Mouse (Mus musculus) C2C12 (cell line): ENCODE data around the gene Atat1. TPM values are rescaled to one million over a fixed set of nuclear protein-coding genes. Genes with fewer than 3 reads are reported as not detected.
A peak's percentile ranks its signal among the peaks of the same experiment; 100 is the strongest.

Experiments
- H3K27me3 ChIP-seq: one replicate; pipeline ENCODE4 v1.6.1; 2011; ENCODE audit not compliant: control insufficient read depth, insufficient read depth, insufficient read length
- H3K36me3 ChIP-seq: one replicate; pipeline ENCODE4 v1.6.1; 2011; ENCODE audit not compliant: control insufficient read depth, insufficient read depth
- H3K4me3 ChIP-seq: one replicate; pipeline ENCODE4 v1.5.1; 2011; ENCODE audit warnings: mild to moderate bottlenecking, control low read depth; ENCODE audit not compliant: poor library complexity, insufficient read depth, severe bottlenecking
- H3K79me2 ChIP-seq: one replicate; pipeline ENCODE4 v1.6.1; 2011; ENCODE audit not compliant: control insufficient read depth, insufficient read depth
- H3K79me3 ChIP-seq: one replicate; pipeline ENCODE4 v1.6.1; 2011; ENCODE audit warnings: low read depth, control low read depth
- H3ac ChIP-seq: one replicate; pipeline ENCODE3; 2011; ENCODE audit warnings: low read depth; ENCODE audit not compliant: control insufficient read depth, insufficient read length
- CEBPB ChIP-seq: IDR thresholded peaks from one replicate; pipeline ENCODE4 v1.6.1; 2011; ENCODE audit warnings: low read depth, mild to moderate bottlenecking, control low read depth, moderate library complexity
- CTCF ChIP-seq: IDR thresholded peaks from one replicate; pipeline ENCODE4 v1.5.1; 2011; ENCODE audit not compliant: control insufficient read depth, insufficient read depth, insufficient read length
- FOSL1 ChIP-seq: IDR thresholded peaks from one replicate; pipeline ENCODE4 v1.8.0; 2011; ENCODE audit warnings: mild to moderate bottlenecking, low read length; ENCODE audit not compliant: poor library complexity, insufficient read depth, severe bottlenecking
- MAX ChIP-seq: IDR thresholded peaks from one replicate; pipeline ENCODE4 v1.6.1; 2011; ENCODE audit warnings: mild to moderate bottlenecking, control low read depth
- MYOD1 ChIP-seq: IDR thresholded peaks from one replicate; pipeline ENCODE4 v1.6.1; 2011; ENCODE audit warnings: low read depth; ENCODE audit not compliant: control insufficient read depth, insufficient read length
- MYOG ChIP-seq: IDR thresholded peaks from one replicate; pipeline ENCODE4 v1.6.1; 2011; ENCODE audit not compliant: control insufficient read depth, insufficient read length; ENCODE audit errors: extremely low read depth
- USF1 ChIP-seq: IDR thresholded peaks from one replicate; pipeline ENCODE4 v1.6.1; 2011; ENCODE audit warnings: low read depth, mild to moderate bottlenecking, control low read depth, moderate library complexity
- polyA plus RNA-seq: library from polyadenylated mRNA; unstranded; fragments of >200 nt; fragmentation: generic; extraction: Trizol; gene quantifications from one replicate; pipeline ENCODE4 v1.2.1, GENCODE M21; 2012; ENCODE audit warnings: missing spikeins

The Atat1 gene
- polyA plus RNA-seq, 1 experiment, result 13.1 TPM

- Histone ChIP-seq H3ac (no peak overlapping the region), H3K4me3 (peak overlapping the region; percentile 6), H3K36me3 (peaks cover 60% of the 10 kb centered on the region), H3K79me3 (peaks cover 43% of the 10 kb centered on the region), H3K79me2 (peaks cover 58% of the 10 kb centered on the region), H3K27me3 (no peaks in the 10 kb centered on the region)
- TF ChIP-seq USF1, result no peak
- no peak for TF ChIP-seq CTCF
- TF ChIP-seq FOSL1, result no peak
- no peak for TF ChIP-seq MYOD1
- no peak for TF ChIP-seq CEBPB
- TF ChIP-seq MAX, result no peak
- no peak for TF ChIP-seq MYOG
Observed at GRCm38 (mm10) chr17:35874721-35875120, 35.2 kb downstream of the Atat1 start.

DNA sequence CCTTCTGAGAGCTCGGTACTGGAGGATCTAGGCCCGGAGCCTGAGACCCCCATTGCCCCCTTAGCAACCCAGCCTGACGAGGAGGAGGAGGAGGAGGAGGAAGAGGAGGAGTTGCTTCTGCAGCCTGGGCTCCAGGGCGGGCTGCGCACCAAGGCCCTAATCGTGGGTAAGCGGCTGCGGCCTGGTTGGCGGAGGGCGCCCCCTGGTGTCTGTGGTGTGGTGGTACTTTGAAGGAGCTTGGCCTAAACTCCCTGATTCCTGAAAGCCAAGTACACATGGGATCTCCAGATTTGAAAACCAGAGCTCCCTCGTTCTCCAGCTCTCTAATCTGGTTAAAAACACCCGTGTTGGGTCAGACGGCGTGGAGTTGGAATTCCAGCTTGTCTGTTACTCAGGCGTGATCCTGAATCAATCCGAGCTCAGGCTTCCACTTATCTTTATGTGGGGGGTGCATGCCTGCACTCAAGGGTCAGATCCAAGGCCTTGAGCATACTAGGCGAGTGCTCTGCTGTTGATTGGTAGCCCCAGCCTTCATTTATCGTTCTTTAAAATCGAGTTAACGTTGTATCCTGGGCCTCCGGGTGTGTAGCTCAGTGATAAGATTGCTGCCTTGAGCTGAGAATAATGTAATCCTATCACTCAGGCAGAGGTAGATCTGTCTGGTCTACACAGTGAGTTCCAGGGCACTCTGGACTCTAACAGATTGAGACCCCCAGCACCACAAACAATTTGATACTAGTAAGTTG is 35.9 kb downstream of the Atat1 start:
- TF ChIP-seq CEBPB (no peak), CTCF (peak; percentile 92)
- H3K27me3 ChIP-seq, result no peaks in the 10 kb centered on the region
- H3ac ChIP-seq, result no peak overlapping the region
- peaks cover 64% of the 10 kb centered on the region for H3K36me3 ChIP-seq
- H3K4me3 ChIP-seq, result no peak overlapping the region
- peaks cover 65% of the 10 kb centered on the region for H3K79me2 ChIP-seq
- H3K79me3 ChIP-seq, result peaks cover 50% of the 10 kb centered on the region

- Histone ChIP-seq H3K27me3 (no peaks in the 10 kb centered on the region), H3K79me2 (peaks cover 93% of the 10 kb centered on the region), H3ac (no peak overlapping the region), H3K79me3 (peaks cover 75% of the 10 kb centered on the region), H3K4me3 (peak overlapping the region; percentile 92), H3K36me3 (peaks cover 76% of the 10 kb centered on the region)
- TF ChIP-seq CTCF (peak; percentile 36), USF1 (no peak), MYOD1 (no peak), MYOG (no peak), MAX (no peak), CEBPB (no peak)
Observed at GRCm38 (mm10) chr17:35870884-35871696, 38.8 kb downstream of the Atat1 start.

DNA sequence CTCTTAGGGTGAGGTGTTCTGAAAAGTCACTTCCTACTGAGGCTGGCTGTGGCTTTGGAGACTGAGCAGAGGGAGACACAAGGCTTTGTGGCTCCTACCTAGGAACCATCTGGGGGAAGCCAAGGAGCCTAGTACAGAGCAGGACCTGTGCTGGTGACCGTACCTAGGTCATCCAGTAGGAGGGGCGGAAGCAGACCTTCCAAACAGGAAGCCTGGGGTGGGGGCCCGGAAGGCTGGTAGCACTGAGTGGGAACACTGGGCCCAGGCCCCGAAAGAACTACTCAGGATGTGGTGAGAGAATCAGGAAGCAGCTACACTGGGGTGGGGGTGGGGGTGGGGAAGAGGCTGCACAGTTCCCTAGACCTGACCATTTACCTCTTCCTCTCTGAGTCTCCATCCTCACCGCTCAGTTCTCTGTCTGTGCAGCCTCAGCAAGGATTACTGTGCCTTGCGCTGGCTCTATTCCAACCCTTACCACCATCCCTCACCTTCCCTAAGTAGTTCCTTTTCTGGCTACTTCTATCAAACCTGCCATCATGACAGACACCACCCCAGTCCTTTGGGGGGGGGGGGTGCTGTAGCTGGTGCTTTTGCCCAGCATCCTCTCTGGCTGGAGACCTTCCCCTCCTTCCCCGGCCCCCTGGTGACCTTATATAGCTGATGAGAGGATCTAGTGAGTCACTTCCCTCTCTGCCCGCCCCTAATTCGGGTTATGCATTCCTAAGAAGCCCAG is 39.6 kb downstream of the Atat1 start:
- Histone ChIP-seq H3K36me3 (peaks cover 68% of the 10 kb centered on the region), H3ac (peak overlapping the region; percentile 12), H3K4me3 (peak overlapping the region; percentile 92), H3K79me3 (peaks cover 76% of the 10 kb centered on the region), H3K79me2 (peaks cover 94% of the 10 kb centered on the region), H3K27me3 (no peaks in the 10 kb centered on the region)
- no peak for TF ChIP-seq MYOG
- peak; percentile 35 for TF ChIP-seq FOSL1
- TF ChIP-seq MAX, result no peak
- no peak for TF ChIP-seq CEBPB
- TF ChIP-seq MYOD1, result no peak
- TF ChIP-seq USF1, result no peak
- TF ChIP-seq CTCF, result no peak

DNA sequence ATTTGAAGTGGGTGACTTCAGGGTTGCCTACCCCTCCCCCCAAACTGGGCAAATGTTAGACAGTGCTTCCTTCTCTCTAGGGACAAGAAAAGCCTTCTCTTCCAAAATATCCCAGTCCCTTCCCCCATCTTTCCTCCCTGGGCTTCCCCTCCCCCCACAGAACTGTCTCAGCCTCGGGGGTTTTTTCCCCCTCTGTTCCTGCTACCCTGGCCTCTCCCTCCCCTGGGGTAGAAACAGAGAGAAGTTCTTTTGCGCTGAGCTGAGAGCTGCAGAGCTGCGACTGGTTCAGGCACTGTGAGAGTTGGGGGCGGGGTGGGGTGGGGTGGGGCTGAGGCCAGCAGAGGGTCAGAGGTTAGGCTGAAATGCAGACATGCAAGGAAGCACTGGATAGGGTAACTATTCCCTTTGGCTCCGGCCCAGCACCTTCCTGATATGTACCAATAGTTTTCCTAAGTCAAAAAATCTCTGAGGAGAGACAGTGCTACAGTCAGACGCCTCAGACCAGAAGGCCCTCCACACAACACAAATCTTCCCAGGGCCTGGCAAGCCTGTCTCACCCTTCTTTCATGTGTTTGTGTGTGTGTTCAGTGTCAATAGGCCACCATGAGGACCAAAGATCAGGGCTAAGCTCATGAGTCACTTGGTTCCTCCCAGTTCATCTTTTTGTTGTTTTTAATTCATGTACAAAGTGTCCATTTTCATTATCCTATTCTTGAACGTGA is 40.4 kb downstream of the Atat1 start:
- peaks cover 60% of the 10 kb centered on the region for H3K36me3 ChIP-seq

More for the DNA sequence above, 40.4 kb downstream of the Atat1 start:
- TF ChIP-seq CTCF (no peak), MYOD1 (no peak), CEBPB (no peak), FOSL1 (no peak), USF1 (no peak), MYOG (no peak)
- Histone ChIP-seq H3K27me3 (no peaks in the 10 kb centered on the region), H3ac (peak overlapping the region; percentile 73), H3K79me3 (peaks cover 73% of the 10 kb centered on the region), H3K79me2 (peaks cover 93% of the 10 kb centered on the region), H3K4me3 (peak overlapping the region; percentile 92)
